Mouse (Mus musculus) liver, embryonic 18 days (tissue): Measurements from ENCODE around the gene Sestd1. TPM values are rescaled to one million over a fixed set of nuclear protein-coding genes. Genes with fewer than 3 reads are reported as not detected.

ENCODE experiments used
- polyA plus RNA-seq: library from polyadenylated mRNA; depleted of rRNA; stranded (reverse); fragments of >200 nt; gene quantifications from 2 replicates; pipeline ENCODE4 v1.2.3, GENCODE M21; 2012; rRNA removed

Sestd1 gene
- polyA plus RNA-seq = 0.72 and 0.85 TPM in 2 replicates

GRCm38 (mm10) chr2:77280512-77281409, at the start of gene Sestd1:
Gene Sestd1 (minus strand): TSS chr2:77280592.

GRCm38 (mm10) chr2:77170633-77171105, 109.7 kb downstream of the Sestd1 start, which contains the start of gene Ccdc141:
Gene Ccdc141 (minus strand): TSS chr2:77170636.

Other genes starting within 250 kb of the Sestd1 start
- gene Ccdc141, start 110.0 kb downstream of the Sestd1 start, polyA plus RNA-seq = 4.3 and 4.4 TPM in 2 replicates